Mouse (Mus musculus) stomach, embryonic 14.5 days (tissue): ENCODE measurements around the gene Prr36. TPM values are rescaled to one million over a fixed set of nuclear protein-coding genes. Genes with fewer than 3 reads are reported as not detected.

ENCODE experiments used
- ATAC-seq: fragments of 200-750 bp; cut with Nextera tagmentation; 2 replicates; pipeline ENCODE4 v1.8.0; 2017; ENCODE audit warnings: low read depth, moderate TSS enrichment; ENCODE audit not compliant: insufficient number of reproducible peaks, insufficient read depth, low FRiP score
- H3K27ac ChIP-seq: fragments of 300-500 bp; sonication (generic); 2 replicates; pipeline ENCODE4 v1.5.1; 2014; ENCODE audit warnings: mild to moderate bottlenecking, low read length, moderate library complexity, mixed read lengths
- H3K27me3 ChIP-seq: fragments of 300-500 bp; sonication (generic); 2 replicates; pipeline ENCODE4 v1.6.1; 2014; ENCODE audit warnings: low read length, control low read depth, mixed read lengths; ENCODE audit not compliant: control insufficient read depth, insufficient read depth
- H3K36me3 ChIP-seq: fragments of 300-500 bp; sonication (generic); 2 replicates; pipeline ENCODE4 v1.6.1; 2014; ENCODE audit warnings: mild to moderate bottlenecking, control low read depth, low read length, moderate library complexity, mixed read lengths; ENCODE audit not compliant: control insufficient read depth, insufficient read depth
- H3K4me1 ChIP-seq: fragments of 300-500 bp; sonication (generic); 2 replicates; pipeline ENCODE4 v1.6.1; 2014; ENCODE audit warnings: low read length, control low read depth, mixed read lengths; ENCODE audit not compliant: control insufficient read depth, insufficient read depth
- H3K4me2 ChIP-seq: fragments of 300-500 bp; sonication (generic); replicated peaks from 2 replicates; pipeline ENCODE4 v1.6.1; 2014; ENCODE audit warnings: low read depth, low read length, control low read depth
- H3K4me3 ChIP-seq: fragments of 300-500 bp; sonication (generic); 2 replicates; pipeline ENCODE4 v1.5.1; 2014; ENCODE audit warnings: low read depth, low read length, control low read depth
- H3K9ac ChIP-seq: fragments of 300-500 bp; sonication (generic); replicated peaks from 2 replicates; pipeline ENCODE4 v1.6.1; 2014; ENCODE audit warnings: low read depth, mild to moderate bottlenecking, control low read depth, low read length, moderate library complexity, mixed read lengths
- H3K9me3 ChIP-seq: fragments of 300-500 bp; sonication (generic); 2 replicates; pipeline ENCODE4 v1.6.1; 2016; ENCODE audit warnings: low read depth, low read length, control low read depth; ENCODE audit not compliant: control insufficient read depth
- WGBS: fragments of 180-500 bp; shearing (Covaris S2); extraction: QIAGEN DNeasy Blood & Tissue Kit; methylation state at CpG from one replicate; pipeline ENCODE4 v1.1.7; 2014; 5-methylcytosine and 5-hydroxymethylcytosine counted together
- polyA plus RNA-seq: library from polyadenylated mRNA; unstranded; fragments of >200 nt; fragmentation: Nextera tagmentation; extraction: Ambion mirVana; gene quantifications from 2 replicates; pipeline ENCODE4 v1.2.1, GENCODE M21; 2014

Prr36 gene
- polyA plus RNA-seq, 1 experiment from 2014 or later: 8.9 TPM

- no peaks in the 10 kb centered on the region for H3K27me3 ChIP-seq
- peaks cover 7% of the 10 kb centered on the region; the same call in 1 of the 2 replicates for H3K4me1 ChIP-seq
- no peak within 1 kb of the TSS for H3K9ac ChIP-seq
- H3K9me3 ChIP-seq: no peaks in the 10 kb centered on the region
- H3K4me2 ChIP-seq: no peak within 1 kb of the TSS
- H3K27ac ChIP-seq: no peak within 1 kb of the TSS
- WGBS: 74% methylated on average over 15 of the region's 15 CpGs
- ATAC-seq: no peak
- no peak within 1 kb of the TSS for H3K4me3 ChIP-seq
- H3K36me3 ChIP-seq: peaks cover 58% of the 10 kb centered on the region
These were observed 30.8 kb upstream of the Prr36 start, which contains the start of gene Tgfbr3l for GRCm38 (mm10) chr8:4247951-4248540. Gene Tgfbr3l (plus strand): TSS chr8:4248214.

DNA sequence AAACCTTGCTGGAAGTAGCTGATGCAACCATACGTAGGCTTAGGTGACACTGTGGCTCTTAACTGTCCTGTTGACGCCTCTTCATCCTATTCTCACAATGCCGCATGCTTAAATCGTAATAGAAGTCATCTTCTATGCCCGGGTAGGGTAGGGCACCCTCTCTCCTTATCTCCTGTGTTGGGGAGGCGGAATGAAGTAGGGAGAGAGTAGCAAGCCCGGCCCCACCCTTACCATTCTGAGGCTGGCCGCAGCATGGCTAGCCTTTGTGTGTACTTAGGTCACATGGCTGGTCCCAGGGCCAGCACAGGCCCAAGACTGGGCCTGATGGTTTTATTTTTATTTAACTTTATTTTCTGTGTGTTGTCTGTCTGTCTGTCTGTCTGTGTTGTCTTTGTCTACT lies 30.0 kb upstream of the Prr36 start:
- H3K9me3 ChIP-seq: no peaks in the 10 kb centered on the region
- H3K36me3 ChIP-seq: peaks cover 62% of the 10 kb centered on the region
- ATAC-seq: no peak
- no peak overlapping the region for H3K4me3 ChIP-seq
- H3K27me3 ChIP-seq: no peaks in the 10 kb centered on the region
- peaks cover 3% of the 10 kb centered on the region; the same call in 1 of the 2 replicates for H3K4me1 ChIP-seq
- H3K9ac ChIP-seq: no peak overlapping the region
- H3K27ac ChIP-seq: no peak overlapping the region
- no peak overlapping the region for H3K4me2 ChIP-seq
- WGBS: 88% methylated on average over 8 of the region's 8 CpGs

DNA sequence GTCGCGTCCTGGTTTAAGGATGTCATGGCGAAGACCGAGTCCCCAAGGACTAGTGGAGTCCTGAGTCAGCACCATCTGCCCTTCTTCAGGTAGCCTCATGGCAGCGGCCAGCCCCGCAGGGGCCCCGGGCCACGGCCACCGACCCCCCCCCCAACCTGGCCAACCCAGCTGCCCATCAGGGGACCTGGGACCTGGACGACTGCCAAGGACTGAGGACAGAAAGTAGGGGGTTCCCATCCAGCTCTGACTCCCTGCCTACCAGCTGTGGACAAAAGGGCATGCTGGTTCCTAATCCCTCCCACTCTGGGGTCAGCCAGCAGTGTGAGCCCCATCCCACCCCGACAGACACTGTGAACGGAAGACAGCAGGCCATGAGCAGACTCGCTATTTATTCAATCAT lies 28.5 kb upstream of the Prr36 start:
- no peak overlapping the region for H3K4me3 ChIP-seq
- no peaks in the 10 kb centered on the region for H3K27me3 ChIP-seq
- H3K9me3 ChIP-seq: no peaks in the 10 kb centered on the region
- H3K36me3 ChIP-seq: peaks cover 68% of the 10 kb centered on the region
- 87% methylated on average over 13 of the region's 13 CpGs for WGBS
- H3K4me2 ChIP-seq: no peak overlapping the region
- H3K4me1 ChIP-seq: peaks cover 2% of the 10 kb centered on the region; the same call in 1 of the 2 replicates
- H3K27ac ChIP-seq: no peak overlapping the region
- H3K9ac ChIP-seq: no peak overlapping the region
- no peak for ATAC-seq

- Histone ChIP-seq H3K36me3 (peaks cover 68% of the 10 kb centered on the region), H3K9ac (no peak overlapping the region), H3K27ac (no peak overlapping the region), H3K27me3 (no peaks in the 10 kb centered on the region), H3K4me3 (no peak overlapping the region), H3K4me1 (peaks cover 3% of the 10 kb centered on the region), H3K9me3 (no peaks in the 10 kb centered on the region), H3K4me2 (no peak overlapping the region)
- 89% methylated on average over 5 of the region's 5 CpGs for WGBS
- no peak for ATAC-seq
These were observed 27.8 kb upstream of the Prr36 start for GRCm38 (mm10) chr8:4245061-4245460.

- peaks cover 23% of the 10 kb centered on the region for H3K36me3 ChIP-seq
- WGBS: 11% methylated on average over 19 of the region's 19 CpGs
- H3K4me2 ChIP-seq: peak overlapping the region; percentile 76
- H3K27me3 ChIP-seq: no peaks in the 10 kb centered on the region
- H3K4me3 ChIP-seq: peak overlapping the region; percentile 74
- peak overlapping the region; percentile 80 for H3K27ac ChIP-seq
- H3K4me1 ChIP-seq: peaks cover 17% of the 10 kb centered on the region
- no peaks in the 10 kb centered on the region for H3K9me3 ChIP-seq
- peak overlapping the region; percentile 56 for H3K9ac ChIP-seq
- ATAC-seq: peak; percentile 24
These were observed 22.1 kb upstream of the Prr36 start for GRCm38 (mm10) chr8:4239193-4239890.

GRCm38 (mm10) chr8:4238434-4239192 lies 21.4 kb upstream of the Prr36 start, which contains the start of the genes Map2k7 and Gm49320:
Gene Map2k7 (plus strand): TSS chr8:4238740.
Gene Gm49320 (plus strand): TSS chr8:4238865.
- ATAC-seq: peak; percentile 95
- Histone ChIP-seq H3K4me3 (peak within 1 kb of the TSS; percentile 74), H3K9ac (peak within 1 kb of the TSS; percentile 60), H3K27me3 (no peaks in the 10 kb centered on the region), H3K9me3 (no peaks in the 10 kb centered on the region), H3K4me2 (peak within 1 kb of the TSS; percentile 76), H3K27ac (peak within 1 kb of the TSS; percentile 97), H3K36me3 (peaks cover 16% of the 10 kb centered on the region), H3K4me1 (peaks cover 17% of the 10 kb centered on the region)
- WGBS: under 1% methylated on average over 67 of the region's 71 CpGs

DNA sequence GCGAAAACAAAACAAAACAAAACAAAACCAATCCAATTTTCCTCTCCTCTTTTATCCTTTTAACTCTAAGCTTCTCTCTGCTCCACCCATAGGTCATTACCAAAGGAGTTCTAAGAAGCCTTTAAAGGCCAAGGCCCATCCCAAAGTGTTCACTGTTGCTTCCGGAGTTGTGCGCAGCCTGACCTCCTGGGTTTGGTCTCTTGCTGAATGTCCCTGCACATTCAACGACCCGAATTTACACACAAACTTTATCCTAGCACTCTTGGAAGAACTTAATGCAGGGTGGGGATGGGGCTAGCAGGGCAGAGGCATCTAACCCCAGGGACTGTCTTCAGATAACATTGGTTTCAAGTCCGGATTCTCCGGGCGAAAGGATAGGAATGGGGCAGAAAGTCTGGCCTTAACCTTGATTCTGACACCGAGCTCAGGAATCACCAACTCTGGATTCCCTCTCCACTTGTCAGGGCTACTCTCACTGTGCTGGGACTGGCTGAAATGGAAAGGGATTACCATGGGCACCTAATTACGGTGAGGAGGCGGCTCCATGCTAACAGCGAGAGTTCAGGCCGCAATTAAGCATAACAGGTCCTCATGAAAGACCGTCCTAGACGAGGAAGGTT lies 20.7 kb upstream of the Prr36 start:
- WGBS: 17% methylated on average over 15 of the region's 15 CpGs
- no peak for ATAC-seq

More for the DNA sequence above, 20.7 kb upstream of the Prr36 start:
- H3K36me3 ChIP-seq: peaks cover 9% of the 10 kb centered on the region; the same call in 1 of the 2 replicates
- H3K27me3 ChIP-seq: no peaks in the 10 kb centered on the region
- peak overlapping the region; percentile 97 for H3K27ac ChIP-seq
- H3K9ac ChIP-seq: peak overlapping the region; percentile 60
- no peaks in the 10 kb centered on the region for H3K9me3 ChIP-seq
- peaks cover 17% of the 10 kb centered on the region for H3K4me1 ChIP-seq
- H3K4me3 ChIP-seq: peak overlapping the region; percentile 74
- H3K4me2 ChIP-seq: peak overlapping the region; percentile 70
